Mouse (Mus musculus) liver, embryonic 14.5 days (tissue): ENCODE data around the gene Pik3r1.

Experiments
- CTCF ChIP-seq: IDR thresholded peaks from 2 replicates; pipeline ENCODE4 v1.5.1; 2016; ENCODE audit warnings: antibody characterized with exemption, low read depth, control low read depth
- EP300 ChIP-seq: IDR thresholded peaks from 2 replicates; pipeline ENCODE4 v1.6.1; 2016; ENCODE audit warnings: antibody characterized with exemption, low read depth

DNA sequence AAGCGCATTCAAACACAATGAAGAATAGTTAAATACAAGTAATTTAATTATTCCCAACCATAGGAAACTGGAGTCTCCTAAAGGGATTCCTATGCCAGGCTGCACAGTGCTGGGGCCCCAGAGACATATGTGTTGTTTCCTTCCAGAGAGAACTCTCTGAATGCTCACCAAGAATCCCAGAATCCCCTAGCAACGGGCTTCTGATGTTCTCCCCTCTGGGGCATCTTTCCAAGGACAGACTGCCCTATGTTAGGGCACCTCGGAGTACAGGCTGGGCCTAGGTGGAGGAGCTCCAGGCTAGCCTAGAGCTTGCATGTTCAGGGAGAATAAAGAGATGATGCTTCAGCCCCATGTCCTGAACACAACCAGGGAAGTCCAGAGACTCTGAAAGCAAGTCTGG, 58.2 kb downstream of the Pik3r1 start:
- TF ChIP-seq CTCF, result no peak
- no peak for TF ChIP-seq EP300
